Comparison of ENCODE assay signal across 8 mouse cellular contexts in genomic region chr4:33248062-33248889, GRCm38 (mm10). TPM values are rescaled to one million over a fixed set of nuclear protein-coding genes. Genes with fewer than 3 reads are reported as not detected.
DNase-seq lines count a peak whose midpoint lies in the region; ATAC-seq lines count a peak whose summit lies in the region.

No protein-coding gene starts in this region.

- H3K4me3 ChIP-seq in embryonic facial prominence, embryonic 14.5 days (ENCODE audit: low read depth, low read length): peak overlapping the region; percentile 98
- H3K4me3 ChIP-seq in kidney, embryonic 14.5 days (ENCODE audit: low read length): peak overlapping the region; percentile 93
- peak overlapping the region; percentile 89 for H3K4me3 ChIP-seq in limb, embryonic 15.5 days

- no peaks in the 10 kb centered on the region for H3K9me3 ChIP-seq in embryonic facial prominence, embryonic 14.5 days (ENCODE audit: control insufficient read depth, low read length)
- H3K9me3 ChIP-seq in kidney, embryonic 14.5 days (ENCODE audit: control insufficient read depth, low read length): no peaks in the 10 kb centered on the region
- no peaks in the 10 kb centered on the region for H3K9me3 ChIP-seq in limb, embryonic 15.5 days

- H3K4me2 ChIP-seq in embryonic facial prominence, embryonic 14.5 days (ENCODE audit: low read depth, low read length): peak overlapping the region; percentile 58
- H3K4me2 ChIP-seq in kidney, embryonic 14.5 days (replicated peaks; ENCODE audit: low read depth, low read length): peak overlapping the region; percentile 47
- peak overlapping the region; percentile 49 for H3K4me2 ChIP-seq in limb, embryonic 15.5 days

- H3K9ac ChIP-seq in embryonic facial prominence, embryonic 14.5 days (ENCODE audit: low read depth, low read length): peak overlapping the region; percentile 100
- H3K9ac ChIP-seq in kidney, embryonic 14.5 days (ENCODE audit: low read depth, low read length): peak overlapping the region; percentile 98
- peak overlapping the region; percentile 98 for H3K9ac ChIP-seq in limb, embryonic 15.5 days

- H3K27ac ChIP-seq in embryonic facial prominence, embryonic 14.5 days (replicated peaks; ENCODE audit: low read depth, low read length): peak overlapping the region; percentile 100
- peak overlapping the region; percentile 100 for H3K27ac ChIP-seq in kidney, embryonic 14.5 days (ENCODE audit: low read depth, low read length)
- H3K27ac ChIP-seq in limb, embryonic 15.5 days: peak overlapping the region; percentile 100

- H3K4me1 ChIP-seq in embryonic facial prominence, embryonic 14.5 days (ENCODE audit: control insufficient read depth, insufficient read depth, low read length): peaks cover 13% of the 10 kb centered on the region; the same call in 1 of the 2 replicates
- H3K4me1 ChIP-seq in kidney, embryonic 14.5 days (ENCODE audit: control insufficient read depth, insufficient read depth, low read length): peaks cover 13% of the 10 kb centered on the region
- H3K4me1 ChIP-seq in limb, embryonic 15.5 days: peaks cover 20% of the 10 kb centered on the region

- no peaks in the 10 kb centered on the region for H3K27me3 ChIP-seq in embryonic facial prominence, embryonic 14.5 days (replicated peaks; ENCODE audit: control insufficient read depth, insufficient read depth, low read length)
- H3K27me3 ChIP-seq in kidney, embryonic 14.5 days (ENCODE audit: control insufficient read depth, insufficient read depth, low read length): no peaks in the 10 kb centered on the region
- no peaks in the 10 kb centered on the region for H3K27me3 ChIP-seq in limb, embryonic 15.5 days

- WGBS in embryonic facial prominence, embryonic 14.5 days: 0% methylated on average over 31 of the region's 88 CpGs
- WGBS in kidney, embryonic 14.5 days: under 1% methylated on average over 78 of the region's 88 CpGs
- WGBS in limb, embryonic 15.5 days: under 1% methylated on average over 78 of the region's 88 CpGs

- H3K36me3 ChIP-seq in embryonic facial prominence, embryonic 14.5 days (ENCODE audit: control insufficient read depth, insufficient read depth, low read length): peaks cover 29% of the 10 kb centered on the region
- H3K36me3 ChIP-seq in kidney, embryonic 14.5 days (ENCODE audit: control insufficient read depth, insufficient read depth, low read length): peaks cover 31% of the 10 kb centered on the region
- peaks cover 24% of the 10 kb centered on the region for H3K36me3 ChIP-seq in limb, embryonic 15.5 days

- peak; percentile 94 for ATAC-seq in embryonic facial prominence, embryonic 14.5 days (ENCODE audit: low read depth)
- peak; percentile 94 for ATAC-seq in kidney, embryonic 14.5 days (ENCODE audit: low FRiP score, low TSS enrichment)
- ATAC-seq in limb, embryonic 15.5 days (ENCODE audit: insufficient number of reproducible peaks, low FRiP score, low TSS enrichment, low read depth): peak; percentile 90

- peak; percentile 98 for DNase-seq in 3T3-L1 (ENCODE audit: low read depth, low spot score)
- DNase-seq in adrenal gland, postnatal 4 days (ENCODE audit: low spot score in 2 of 2): peak; percentile 97 to 98
- DNase-seq in embryonic facial prominence, embryonic 14.5 days (ENCODE audit: low spot score): peak; percentile 100
- peak; percentile 98 to 99 for DNase-seq in heart, adult 9 months (ENCODE audit: low spot score in 2 of 2)
- DNase-seq in monocyte, adult 2 months (ENCODE audit: low read depth in 1 of 2, low spot score in 2 of 2): peak; percentile 96 to 99
- peak; percentile 98 to 99 for DNase-seq in spleen, postnatal 36 days (ENCODE audit: low spot score in 2 of 2)

RNA-seq across cellular contexts. Expression of gene Srsf12, which starts 39.5 kb away (rescaled TPM):
- total RNA-seq in adrenal gland, postnatal 4 days (2021): 1 to 10 TPM; 4.3 to 5.1 TPM
- 12.5 and 14.4 TPM in 2 replicates for polyA plus RNA-seq in embryonic facial prominence, embryonic 14.5 days (2014; fragmentation: Nextera tagmentation; extraction: Ambion mirVana)
- 4.1 and 5.1 TPM in 2 replicates for polyA plus RNA-seq in kidney, embryonic 14.5 days (2014; fragmentation: Nextera tagmentation; extraction: Ambion mirVana)
- 13.8 and 15.4 TPM in 2 replicates for polyA plus RNA-seq in limb, embryonic 15.5 days (2015; fragmentation: Nextera tagmentation; extraction: Ambion mirVana)

RNA-seq across cellular contexts. Expression of gene Pnrc1, which starts 41.7 kb away (rescaled TPM):
- 100 to 1,000 TPM; 190 to 204 TPM for total RNA-seq in adrenal gland, postnatal 4 days (2021)
- polyA plus RNA-seq in embryonic facial prominence, embryonic 14.5 days (2014; fragmentation: Nextera tagmentation; extraction: Ambion mirVana): 105 and 115 TPM in 2 replicates
- polyA plus RNA-seq in kidney, embryonic 14.5 days (2014; fragmentation: Nextera tagmentation; extraction: Ambion mirVana): 99.0 and 113 TPM in 2 replicates
- polyA plus RNA-seq in limb, embryonic 15.5 days (2015; fragmentation: Nextera tagmentation; extraction: Ambion mirVana): 83.8 and 98.1 TPM in 2 replicates

RNA-seq across cellular contexts. Expression of gene Pm20d2, which starts 58.7 kb away (rescaled TPM):
- total RNA-seq in adrenal gland, postnatal 4 days (2021): 10 to 100 TPM; 58.0 to 60.0 TPM
- 1.2 and 1.6 TPM in 2 replicates for polyA plus RNA-seq in embryonic facial prominence, embryonic 14.5 days (2014; fragmentation: Nextera tagmentation; extraction: Ambion mirVana)
- 0.70 and 1.1 TPM in 2 replicates for polyA plus RNA-seq in kidney, embryonic 14.5 days (2014; fragmentation: Nextera tagmentation; extraction: Ambion mirVana)
- 1.5 and 1.7 TPM in 2 replicates for polyA plus RNA-seq in limb, embryonic 15.5 days (2015; fragmentation: Nextera tagmentation; extraction: Ambion mirVana)

Comparison
In these comparisons a context has a peak if more than half of its experiments do, and no peak if none do; other contexts are left out.
1. Peak in every context shown above with its lines: DNase-seq, ATAC-seq, H3K4me3 ChIP-seq and H3K27ac ChIP-seq.